Mouse (Mus musculus) olfactory bulb, adult 2 months (tissue): ENCODE results near the gene Myrip.

ENCODE experiments used
- CTCF ChIP-seq: fragments of 200-500 bp; IDR thresholded peaks from 2 replicates; pipeline ENCODE4 v1.5.1; 2012; ENCODE audit warnings: low read depth, mild to moderate bottlenecking, low read length, moderate library complexity; ENCODE audit not compliant: insufficient read depth
- POLR2A ChIP-seq: fragments of 200-500 bp; IDR thresholded peaks from 2 replicates; pipeline ENCODE4 v1.6.1; 2012; ENCODE audit warnings: mild to moderate bottlenecking, low read depth, low read length, moderate library complexity; ENCODE audit not compliant: insufficient read depth

- TF ChIP-seq CTCF (no peak), POLR2A (no peak)
Observed at GRCm38 (mm10) chr9:120518946-120519345, 217.6 kb downstream of the Myrip start.
